Mouse (Mus musculus) lung, embryonic 15.5 days (tissue): ENCODE results near the gene Yae1d1. TPM values are rescaled to one million over a fixed set of nuclear protein-coding genes. Genes with fewer than 3 reads are reported as not detected.
"Not testable (repeated sequence)": the region's sequence is repeated elsewhere in the genome, so short reads cannot be mapped to it uniquely, and the experiment has no call there.

ENCODE experiments used
- ATAC-seq: fragments of 200-750 bp; cut with Nextera tagmentation; 2 replicates; pipeline ENCODE4 v1.8.0; 2017; ENCODE audit warnings: moderate number of reproducible peaks, borderline replicate concordance; ENCODE audit not compliant: low FRiP score, low TSS enrichment; ENCODE audit errors: extremely low read depth
- H3K27ac ChIP-seq: fragments of 300-500 bp; sonication (generic); 2 replicates; pipeline ENCODE4 v1.5.1; 2015; ENCODE audit warnings: moderate library complexity, mild to moderate bottlenecking, inconsistent platforms
- H3K27me3 ChIP-seq: fragments of 300-500 bp; sonication (generic); 2 replicates; pipeline ENCODE4 v1.6.1; 2015; ENCODE audit warnings: inconsistent platforms
- H3K36me3 ChIP-seq: fragments of 300-500 bp; sonication (generic); 2 replicates; pipeline ENCODE4 v1.6.1; 2015; ENCODE audit warnings: inconsistent platforms
- H3K4me1 ChIP-seq: fragments of 300-500 bp; sonication (generic); 2 replicates; pipeline ENCODE4 v1.6.1; 2015; ENCODE audit warnings: inconsistent platforms
- H3K4me2 ChIP-seq: fragments of 300-500 bp; sonication (generic); 2 replicates; pipeline ENCODE4 v1.6.1; 2015; ENCODE audit warnings: inconsistent platforms, mild to moderate bottlenecking, moderate library complexity
- H3K4me3 ChIP-seq: fragments of 300-500 bp; sonication (generic); 2 replicates; pipeline ENCODE4 v1.5.1; 2015; ENCODE audit warnings: mild to moderate bottlenecking, inconsistent platforms
- H3K9ac ChIP-seq: fragments of 300-500 bp; sonication (generic); 2 replicates; pipeline ENCODE4 v1.6.1; 2015; ENCODE audit warnings: inconsistent platforms
- H3K9me3 ChIP-seq: fragments of 300-500 bp; sonication (generic); 2 replicates; pipeline ENCODE4 v1.6.1; 2016; ENCODE audit warnings: inconsistent platforms
- WGBS: fragments of 180-500 bp; shearing (Covaris S2); methylation state at CpG from one replicate; pipeline ENCODE4 v1.1.7; 2015; 5-methylcytosine and 5-hydroxymethylcytosine counted together
- polyA plus RNA-seq: library from polyadenylated mRNA; unstranded; fragments of >200 nt; fragmentation: Nextera tagmentation; extraction: Ambion mirVana; gene quantifications from 2 replicates; pipeline ENCODE4 v1.2.1, GENCODE M21; 2015

The Yae1d1 gene
- polyA plus RNA-seq, 1 experiment from 2014 or later = 77.1 TPM

DNA sequence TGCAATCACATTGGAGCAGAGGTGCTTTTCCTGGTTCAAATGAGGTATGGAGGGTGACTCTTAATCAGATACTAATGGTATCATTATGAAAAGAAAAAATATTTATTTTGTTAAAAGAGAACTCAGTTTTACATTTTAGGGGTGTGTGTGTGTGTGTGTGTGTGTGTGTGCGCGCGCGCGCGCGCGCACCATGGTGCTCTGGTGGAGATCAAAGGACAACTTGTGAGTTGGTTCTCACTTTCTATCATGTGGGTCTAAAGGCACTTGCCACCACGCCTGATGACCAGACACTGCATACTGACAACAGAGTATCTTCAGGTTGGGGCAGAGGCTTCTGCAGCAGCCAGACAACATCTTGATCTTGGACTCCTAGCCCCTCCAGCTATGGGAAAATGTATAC, 18.4 kb downstream of the Yae1d1 start:
- H3K4me3 ChIP-seq = no peak overlapping the region
- H3K9ac ChIP-seq = no peak overlapping the region
- H3K4me1 ChIP-seq = no peaks in the 10 kb centered on the region
- no peaks in the 10 kb centered on the region for H3K36me3 ChIP-seq
- no peak for ATAC-seq
- 94% methylated on average over 9 of the region's 9 CpGs for WGBS
- H3K27ac ChIP-seq = no peak overlapping the region
- H3K9me3 ChIP-seq = no peaks in the 10 kb centered on the region
- H3K4me2 ChIP-seq = no peak overlapping the region
- no peaks in the 10 kb centered on the region for H3K27me3 ChIP-seq

DNA sequence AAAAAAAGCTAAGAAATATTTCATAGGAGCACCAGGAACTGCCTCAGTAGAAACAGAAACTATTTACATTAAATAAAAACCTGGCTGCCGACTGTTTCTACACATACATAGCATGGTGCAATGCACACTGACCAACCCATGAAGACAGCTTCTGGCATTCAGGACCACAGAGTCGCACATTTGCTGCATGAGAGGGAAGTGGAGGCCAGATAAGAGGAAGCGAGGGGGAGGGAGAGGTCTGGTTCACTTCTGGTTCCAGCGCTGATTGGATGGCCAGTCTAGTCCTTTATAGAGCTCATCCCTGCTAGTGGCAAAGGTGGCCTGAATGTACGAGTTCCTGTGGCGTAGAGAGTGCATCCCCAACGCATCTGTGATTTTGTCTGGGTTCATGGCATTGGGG, 32.5 kb downstream of the Yae1d1 start:
- no peaks in the 10 kb centered on the region for H3K36me3 ChIP-seq
- no peaks in the 10 kb centered on the region for H3K4me1 ChIP-seq
- H3K27me3 ChIP-seq = no peaks in the 10 kb centered on the region
- H3K9me3 ChIP-seq = no peaks in the 10 kb centered on the region
- no peak overlapping the region for H3K9ac ChIP-seq
- WGBS = 68% methylated on average over 7 of the region's 7 CpGs
- H3K27ac ChIP-seq = no peak overlapping the region
- no peak for ATAC-seq
- no peak overlapping the region for H3K4me2 ChIP-seq
- H3K4me3 ChIP-seq = no peak overlapping the region

DNA sequence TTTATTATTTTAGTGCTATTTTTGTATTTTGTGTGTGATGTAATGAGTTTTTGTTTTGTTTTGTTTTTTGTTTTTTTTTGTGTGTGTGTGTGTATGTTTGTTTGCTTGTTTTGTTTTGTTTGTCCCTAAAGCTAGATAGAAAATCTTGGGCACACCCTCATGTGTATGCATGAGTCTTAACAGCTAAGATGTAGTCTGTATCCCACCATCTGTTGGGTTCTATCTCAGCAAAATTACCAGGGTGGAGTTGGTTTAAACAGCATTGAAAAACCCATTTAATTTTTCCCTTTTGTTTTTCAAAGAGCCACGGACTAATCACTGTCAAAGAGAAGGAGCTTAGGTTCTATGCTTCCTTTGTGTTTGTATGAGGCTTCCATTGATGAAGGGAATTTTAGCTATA, 38.9 kb downstream of the Yae1d1 start:
- Histone ChIP-seq H3K27me3 (no peaks in the 10 kb centered on the region), H3K36me3 (no peaks in the 10 kb centered on the region), H3K4me1 (no peaks in the 10 kb centered on the region), H3K4me2 (no peak overlapping the region), H3K4me3 (no peak overlapping the region), H3K9me3 (no peaks in the 10 kb centered on the region), H3K27ac (no peak overlapping the region), H3K9ac (no peak overlapping the region)
- ATAC-seq = no peak
- WGBS = 54% methylated on average over 1 of the region's 1 CpGs

DNA sequence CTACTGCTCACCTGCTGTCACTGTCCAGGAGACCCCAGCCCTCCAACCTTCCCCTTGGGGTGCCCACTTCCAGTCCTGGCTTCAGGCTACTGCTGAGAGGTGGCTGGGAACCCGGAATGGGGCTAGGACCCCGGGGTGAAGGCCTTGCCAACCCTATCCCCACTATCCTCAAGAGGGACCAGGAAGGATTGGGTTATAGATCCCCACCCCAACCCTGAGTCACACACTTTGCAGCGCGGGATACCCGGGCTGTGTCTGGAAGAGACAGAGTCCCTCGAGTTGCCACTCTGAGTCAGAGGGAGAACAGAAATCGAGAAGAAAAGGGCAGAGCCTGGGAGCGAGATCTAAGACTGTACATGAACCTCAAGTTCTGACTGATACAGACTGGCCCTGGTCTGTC, 42.6 kb downstream of the Yae1d1 start:
- not testable (repeated sequence) for H3K36me3 ChIP-seq, H3K4me2 ChIP-seq, H3K9ac ChIP-seq, H3K4me3 ChIP-seq, H3K4me1 ChIP-seq, H3K27me3 ChIP-seq, H3K9me3 ChIP-seq, H3K27ac ChIP-seq
- peak; percentile 59; the same call in 1 of the 2 replicates for ATAC-seq
- 92% methylated on average over 8 of the region's 8 CpGs for WGBS

DNA sequence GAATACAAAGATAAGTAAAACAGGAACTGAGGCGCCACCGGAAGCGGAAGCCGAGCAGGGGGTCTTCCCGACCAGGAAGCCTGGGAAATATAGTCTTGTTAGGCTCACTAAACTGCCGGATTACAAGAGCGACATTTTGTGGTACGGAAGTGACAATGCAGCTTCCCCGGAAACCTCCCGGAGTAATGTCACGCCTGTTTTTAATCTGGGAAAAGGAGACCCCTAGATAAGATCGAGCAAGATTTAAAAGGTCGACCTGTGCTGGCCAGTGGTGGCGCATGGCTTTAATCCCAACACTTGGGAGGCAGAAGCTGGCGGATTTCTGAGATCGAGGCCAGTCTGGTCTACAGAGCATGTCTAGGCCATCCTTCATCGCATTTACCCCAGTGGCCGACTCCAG, 43.6 kb downstream of the Yae1d1 start:
- Histone ChIP-seq H3K4me3 (no peak overlapping the region), H3K9ac (no peak overlapping the region), H3K27ac (no peak overlapping the region), H3K9me3 (no peaks in the 10 kb centered on the region), H3K27me3 (no peaks in the 10 kb centered on the region), H3K4me1 (peaks cover 3% of the 10 kb centered on the region), H3K4me2 (no peak overlapping the region), H3K36me3 (no peaks in the 10 kb centered on the region)
- 70% methylated on average over 18 of the region's 18 CpGs for WGBS
- no peak for ATAC-seq

DNA sequence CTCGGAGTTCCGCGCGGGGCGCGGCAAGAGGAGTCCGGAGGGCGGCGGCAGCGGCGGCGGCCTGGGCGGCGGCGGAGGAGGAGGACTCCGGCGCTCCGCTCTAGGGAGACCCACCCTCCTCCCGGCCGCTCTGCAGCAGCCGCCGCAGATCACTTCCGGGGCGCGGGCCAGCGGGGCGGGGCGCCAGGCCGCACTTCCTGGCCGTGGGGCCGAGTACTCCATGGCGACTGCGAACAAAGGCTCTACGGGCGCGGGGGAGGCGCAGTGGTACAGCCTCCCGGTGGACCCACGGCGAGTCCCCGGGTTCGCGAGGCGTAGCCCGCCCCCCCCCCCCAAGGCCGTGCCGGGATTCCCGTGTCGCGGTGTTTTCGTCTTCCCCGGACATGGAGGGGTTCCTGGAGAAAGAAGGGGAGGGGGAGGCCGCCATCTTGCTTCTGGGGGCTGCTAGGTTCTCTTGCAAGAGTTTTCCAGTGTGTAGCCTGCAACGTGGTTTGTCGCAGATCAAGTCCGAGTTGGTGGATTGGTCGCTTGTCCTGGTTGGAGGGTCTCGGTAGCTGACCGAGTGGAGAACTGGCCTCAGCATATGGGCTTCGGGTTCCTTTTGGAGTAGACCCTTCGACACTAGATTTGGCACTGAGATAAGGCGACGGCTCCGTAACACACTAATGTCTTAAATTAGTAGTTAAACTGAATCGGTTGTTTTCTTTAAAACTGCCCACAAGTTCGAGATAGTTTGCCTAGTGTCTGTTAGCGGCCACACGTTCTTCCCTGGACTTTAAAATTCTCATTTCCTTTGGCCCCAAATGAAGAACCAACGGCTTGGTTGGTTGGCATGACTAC, 48.9 kb downstream of the Yae1d1 start, which contains the start of gene Rala:
TSS of gene Rala (minus strand) at position 162 of the 840 bp plus-strand sequence.
- Histone ChIP-seq H3K9me3 (no peaks in the 10 kb centered on the region), H3K27me3 (no peaks in the 10 kb centered on the region), H3K9ac (peak within 1 kb of the TSS; percentile 83), H3K4me1 (peaks cover 13% of the 10 kb centered on the region), H3K4me2 (peak within 1 kb of the TSS; percentile 65), H3K27ac (peak within 1 kb of the TSS; percentile 88), H3K36me3 (no peaks in the 10 kb centered on the region), H3K4me3 (peak within 1 kb of the TSS; percentile 90)
- ATAC-seq = peak; percentile 100
- 6% methylated on average over 62 of the region's 69 CpGs for WGBS

DNA sequence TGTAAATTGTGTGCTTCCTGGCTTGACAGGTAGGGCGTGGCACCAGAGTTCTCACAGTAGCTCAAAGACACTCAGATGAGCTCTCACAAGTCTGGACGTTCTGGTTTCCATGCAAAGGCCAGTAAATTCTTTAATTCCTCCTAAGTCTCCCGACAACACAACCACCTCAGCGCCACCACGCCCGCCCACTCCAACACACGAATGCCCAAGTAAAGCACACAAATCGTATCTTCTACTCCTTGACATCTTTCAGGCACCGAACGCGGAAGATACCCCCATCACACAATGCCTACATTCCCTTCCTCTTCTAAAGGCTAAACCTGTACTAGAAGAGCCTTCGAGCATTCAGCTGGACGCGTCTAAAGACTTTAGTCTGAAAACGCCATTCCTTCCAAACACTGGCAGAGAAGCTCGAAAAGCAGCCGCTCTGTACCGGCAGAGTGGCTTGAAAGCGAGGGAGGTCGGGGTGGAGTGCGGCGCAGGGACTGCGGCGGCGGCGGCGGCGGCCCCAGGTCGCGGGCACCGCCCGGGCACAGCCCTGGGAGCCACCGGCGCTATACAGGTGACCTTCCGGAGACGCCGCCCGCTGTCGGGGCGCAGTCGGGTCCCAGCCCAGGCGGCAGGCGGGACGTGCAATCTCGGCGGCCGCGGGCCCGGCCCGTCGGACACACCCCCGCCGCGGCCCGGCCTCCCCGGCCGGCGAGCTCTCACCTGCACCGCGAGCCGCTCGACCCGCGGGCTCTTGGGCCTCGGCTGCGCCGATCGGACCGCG, 49.7 kb downstream of the Yae1d1 start:
- Histone ChIP-seq H3K27me3 (no peaks in the 10 kb centered on the region), H3K27ac (peak overlapping the region; percentile 88), H3K4me3 (peak overlapping the region; percentile 90), H3K9me3 (no peaks in the 10 kb centered on the region), H3K36me3 (no peaks in the 10 kb centered on the region), H3K4me2 (peak overlapping the region; percentile 65), H3K4me1 (peaks cover 13% of the 10 kb centered on the region), H3K9ac (peak overlapping the region; percentile 83)
- peak; percentile 87 for ATAC-seq
- 0% methylated on average over 48 of the region's 70 CpGs for WGBS

DNA sequence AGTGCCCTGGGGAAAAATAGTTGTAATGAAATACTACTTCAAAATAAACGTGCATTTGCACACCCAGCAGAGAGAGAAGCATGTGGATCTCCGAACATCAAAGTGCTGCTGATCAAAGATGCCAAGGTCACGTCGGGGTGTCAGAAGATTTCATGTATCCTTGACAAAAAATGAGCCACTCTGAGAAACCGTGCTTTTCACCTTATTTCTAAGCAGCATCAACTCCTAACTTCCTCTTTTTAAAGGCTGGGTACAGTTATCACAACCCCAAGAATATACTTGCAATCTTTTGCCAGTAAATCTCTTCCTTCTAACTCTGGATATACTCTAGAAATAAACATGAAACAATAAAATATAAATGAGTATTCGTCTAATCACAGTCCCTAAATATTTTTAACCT, 50.8 kb downstream of the Yae1d1 start:
- no peaks in the 10 kb centered on the region for H3K9me3 ChIP-seq
- 61% methylated on average over 6 of the region's 6 CpGs for WGBS
- no peak for ATAC-seq
- peaks cover 13% of the 10 kb centered on the region for H3K4me1 ChIP-seq
- no peak overlapping the region for H3K9ac ChIP-seq
- H3K27me3 ChIP-seq = no peaks in the 10 kb centered on the region
- H3K4me2 ChIP-seq = no peak overlapping the region
- no peaks in the 10 kb centered on the region for H3K36me3 ChIP-seq
- H3K27ac ChIP-seq = no peak overlapping the region
- H3K4me3 ChIP-seq = no peak overlapping the region; the same call in 1 of the 2 replicates

Other genes starting within 250 kb of the Yae1d1 start
- gene Cdk13, start 188.3 kb downstream of the Yae1d1 start, polyA plus RNA-seq = 15.6 and 17.1 TPM in 2 replicates
- gene Rala, start 49.1 kb downstream of the Yae1d1 start, polyA plus RNA-seq = 110 and 119 TPM in 2 replicates